Mouse (Mus musculus) midbrain, embryonic 14.5 days (tissue): ENCODE measurements around the gene Aspscr1. TPM values are rescaled to one million over a fixed set of nuclear protein-coding genes. Genes with fewer than 3 reads are reported as not detected.
A peak's percentile ranks its signal among the peaks of the same experiment; 100 is the strongest.

Source experiments
- ATAC-seq: fragments of 200-750 bp; cut with Nextera tagmentation; 2 replicates; pipeline ENCODE4 v1.8.0; 2017; ENCODE audit warnings: moderate number of reproducible peaks, moderate library complexity; ENCODE audit not compliant: low FRiP score, low TSS enrichment
- DNase-seq: peaks from one replicate; pipeline ENCODE4 v3.0.0-alpha.2; 2015
- H3K27ac ChIP-seq: fragments of 300-500 bp; sonication (generic); replicated peaks from 2 replicates; pipeline ENCODE4 v1.5.1; 2014; ENCODE audit warnings: mild to moderate bottlenecking, low read depth, low read length, moderate library complexity
- H3K27me3 ChIP-seq: fragments of 300-500 bp; sonication (generic); 2 replicates; pipeline ENCODE4 v1.6.1; 2014; ENCODE audit warnings: low read length, control low read depth, mixed read lengths; ENCODE audit not compliant: control insufficient read depth, insufficient read depth
- H3K36me3 ChIP-seq: fragments of 300-500 bp; sonication (generic); 2 replicates; pipeline ENCODE4 v1.6.1; 2014; ENCODE audit warnings: low read length, control low read depth; ENCODE audit not compliant: control insufficient read depth, insufficient read depth
- H3K4me1 ChIP-seq: fragments of 300-500 bp; sonication (generic); 2 replicates; pipeline ENCODE4 v1.6.1; 2014; ENCODE audit warnings: mild to moderate bottlenecking, antibody characterized with exemption, low read length, control low read depth; ENCODE audit not compliant: control insufficient read depth, insufficient read depth
- H3K4me2 ChIP-seq: fragments of 300-500 bp; sonication (generic); 2 replicates; pipeline ENCODE4 v1.6.1; 2014; ENCODE audit warnings: mild to moderate bottlenecking, low read length, moderate library complexity
- H3K4me3 ChIP-seq: fragments of 300-500 bp; sonication (generic); replicated peaks from 2 replicates; pipeline ENCODE4 v1.5.1; 2014; ENCODE audit warnings: low read depth, low read length
- H3K9ac ChIP-seq: fragments of 300-500 bp; sonication (generic); replicated peaks from 2 replicates; pipeline ENCODE4 v1.6.1; 2014; ENCODE audit warnings: mild to moderate bottlenecking, low read length, moderate library complexity
- H3K9me3 ChIP-seq: fragments of 300-500 bp; sonication (generic); 2 replicates; pipeline ENCODE4 v1.6.1; 2016; ENCODE audit warnings: low read length, control low read depth, mixed read lengths; ENCODE audit not compliant: control insufficient read depth
- WGBS: fragments of 180-500 bp; shearing (Covaris S2); extraction: QIAGEN DNeasy Blood & Tissue Kit; methylation state at CpG from one replicate; pipeline ENCODE4 v1.1.7; 2014; 5-methylcytosine and 5-hydroxymethylcytosine counted together
- polyA plus RNA-seq: library from polyadenylated mRNA; unstranded; fragments of >200 nt; fragmentation: Nextera tagmentation; extraction: Ambion mirVana; gene quantifications from 2 replicates; pipeline ENCODE4 v1.2.1, GENCODE M21; 2014

Aspscr1 gene
- polyA plus RNA-seq, 1 experiment from 2014 or later = 141 TPM

GRCm38 (mm10) chr11:120712771-120713568 lies 40.2 kb downstream of the Aspscr1 start:
- Histone ChIP-seq H3K4me2 (peak overlapping the region; percentile 98), H3K27ac (peak overlapping the region; percentile 79), H3K4me3 (peak overlapping the region; percentile 59), H3K27me3 (no peaks in the 10 kb centered on the region), H3K9ac (peak overlapping the region; percentile 48), H3K9me3 (no peaks in the 10 kb centered on the region), H3K4me1 (peaks cover 19% of the 10 kb centered on the region), H3K36me3 (peaks cover 52% of the 10 kb centered on the region)
- DNase-seq = peak; percentile 73
- peak; percentile 49 for ATAC-seq
- WGBS = under 1% methylated on average over 38 of the region's 38 CpGs

- 2% methylated on average over 53 of the region's 53 CpGs for WGBS
- Histone ChIP-seq H3K9me3 (no peaks in the 10 kb centered on the region), H3K4me3 (peak within 1 kb of the TSS; percentile 59), H3K4me2 (peak within 1 kb of the TSS; percentile 98), H3K4me1 (peaks cover 19% of the 10 kb centered on the region), H3K36me3 (peaks cover 54% of the 10 kb centered on the region), H3K27ac (peak within 1 kb of the TSS; percentile 79), H3K27me3 (no peaks in the 10 kb centered on the region), H3K9ac (peak within 1 kb of the TSS; percentile 71)
- DNase-seq (peak; percentile 99), ATAC-seq (peak; percentile 96)
Measured at GRCm38 (mm10) chr11:120713580-120714518, 41.1 kb downstream of the Aspscr1 start, which contains the start of the genes Cenpx and Lrrc45. Cenpx (minus strand) TSS chr11:120713738. Lrrc45 (plus strand) TSS chr11:120713925.

GRCm38 (mm10) chr11:120714546-120714945 lies 41.8 kb downstream of the Aspscr1 start:
- 67% methylated on average over 10 of the region's 10 CpGs for WGBS
- Histone ChIP-seq H3K36me3 (peaks cover 52% of the 10 kb centered on the region), H3K4me2 (peak overlapping the region; percentile 98), H3K9ac (peak overlapping the region; percentile 71), H3K4me3 (peak overlapping the region; percentile 59), H3K27ac (no peak overlapping the region; the same call in 1 of the 2 replicates), H3K27me3 (no peaks in the 10 kb centered on the region), H3K9me3 (no peaks in the 10 kb centered on the region), H3K4me1 (peaks cover 19% of the 10 kb centered on the region)
- ATAC-seq (no peak), DNase-seq (no peak)

GRCm38 (mm10) chr11:120715131-120715530 lies 42.4 kb downstream of the Aspscr1 start:
- no peak for ATAC-seq
- Histone ChIP-seq H3K27me3 (no peaks in the 10 kb centered on the region), H3K36me3 (peaks cover 50% of the 10 kb centered on the region), H3K27ac (no peak overlapping the region), H3K4me3 (no peak overlapping the region; the same call in 1 of the 2 replicates), H3K9me3 (no peaks in the 10 kb centered on the region), H3K4me2 (peak overlapping the region; percentile 98; the same call in 1 of the 2 replicates), H3K4me1 (peaks cover 19% of the 10 kb centered on the region), H3K9ac (no peak overlapping the region)
- 94% methylated on average over 9 of the region's 9 CpGs for WGBS
- no peak for DNase-seq

- no peak overlapping the region for H3K4me3 ChIP-seq
- peaks cover 37% of the 10 kb centered on the region for H3K36me3 ChIP-seq
- H3K9ac ChIP-seq = no peak overlapping the region
- H3K27ac ChIP-seq = no peak overlapping the region
- WGBS = 87% methylated on average over 9 of the region's 9 CpGs
- no peak overlapping the region for H3K4me2 ChIP-seq
- H3K27me3 ChIP-seq = no peaks in the 10 kb centered on the region
- DNase-seq = no peak
- no peaks in the 10 kb centered on the region for H3K9me3 ChIP-seq
- ATAC-seq = no peak
- peaks cover 22% of the 10 kb centered on the region for H3K4me1 ChIP-seq
Measured at GRCm38 (mm10) chr11:120719242-120719641, 46.5 kb downstream of the Aspscr1 start.

- H3K9me3 ChIP-seq = no peaks in the 10 kb centered on the region
- H3K36me3 ChIP-seq = peaks cover 37% of the 10 kb centered on the region
- no peak overlapping the region for H3K4me3 ChIP-seq
- H3K27ac ChIP-seq = no peak overlapping the region
- ATAC-seq = no peak
- H3K4me1 ChIP-seq = peaks cover 15% of the 10 kb centered on the region
- no peak overlapping the region for H3K9ac ChIP-seq
- no peaks in the 10 kb centered on the region for H3K27me3 ChIP-seq
- no peak overlapping the region; the same call in 1 of the 2 replicates for H3K4me2 ChIP-seq
- DNase-seq = no peak
- WGBS = 84% methylated on average over 13 of the region's 13 CpGs
Measured at GRCm38 (mm10) chr11:120719841-120720376, 47.1 kb downstream of the Aspscr1 start.

- ATAC-seq = no peak
Measured at GRCm38 (mm10) chr11:120720450-120720849, 47.7 kb downstream of the Aspscr1 start.

More at GRCm38 (mm10) chr11:120720450-120720849, 47.7 kb downstream of the Aspscr1 start:
- 7% methylated on average over 17 of the region's 17 CpGs for WGBS
- peak; percentile 93 for DNase-seq
- Histone ChIP-seq H3K27me3 (no peaks in the 10 kb centered on the region), H3K9me3 (no peaks in the 10 kb centered on the region), H3K36me3 (peaks cover 35% of the 10 kb centered on the region), H3K27ac (peak overlapping the region; percentile 74), H3K4me2 (peak overlapping the region; percentile 91), H3K9ac (peak overlapping the region; percentile 86), H3K4me1 (peaks cover 14% of the 10 kb centered on the region), H3K4me3 (peak overlapping the region; percentile 75)
